Mouse (Mus musculus) forebrain, embryonic 10.5 days (tissue): ENCODE measurements around the gene Unc45a. TPM values are rescaled to one million over a fixed set of nuclear protein-coding genes. Genes with fewer than 3 reads are reported as not detected.

ENCODE experiments used
- DNase-seq: peaks from one replicate; pipeline ENCODE4 v3.0.0-alpha.2; 2017; ENCODE audit warnings: low spot score; ENCODE audit errors: extremely low spot score
- H3K27ac ChIP-seq: fragments of 300-500 bp; sonication (generic); 2 replicates; pipeline ENCODE4 v1.5.1; 2016; ENCODE audit warnings: mild to moderate bottlenecking
- H3K27me3 ChIP-seq: fragments of 300-500 bp; sonication (generic); 2 replicates; pipeline ENCODE4 v1.6.1; 2016; ENCODE audit warnings: mild to moderate bottlenecking; ENCODE audit not compliant: poor library complexity, severe bottlenecking
- H3K36me3 ChIP-seq: fragments of 300-500 bp; sonication (generic); replicated peaks from 2 replicates; pipeline ENCODE4 v1.6.1; 2016; ENCODE audit warnings: mild to moderate bottlenecking, moderate library complexity
- H3K4me1 ChIP-seq: fragments of 300-500 bp; sonication (generic); 2 replicates; pipeline ENCODE4 v1.6.1; 2016
- H3K4me3 ChIP-seq: fragments of 300-500 bp; sonication (generic); 2 replicates; pipeline ENCODE4 v1.5.1; 2016; ENCODE audit warnings: mild to moderate bottlenecking, moderate library complexity
- H3K9me3 ChIP-seq: fragments of 300-500 bp; sonication (generic); 2 replicates; pipeline ENCODE4 v1.6.1; 2016; ENCODE audit warnings: mild to moderate bottlenecking, moderate library complexity
- WGBS: fragments of 180-500 bp; shearing (Covaris S2); methylation state at CpG from one replicate; pipeline ENCODE4 v1.1.7; 2016; 5-methylcytosine and 5-hydroxymethylcytosine counted together
- polyA plus RNA-seq: library from polyadenylated mRNA; unstranded; fragments of >200 nt; fragmentation: Nextera tagmentation; extraction: Ambion mirVana; gene quantifications from 2 replicates; pipeline ENCODE4 v1.2.1, GENCODE M21; 2016

Unc45a gene
- polyA plus RNA-seq, 1 experiment from 2014 or later = 42.0 TPM

- peaks cover 91% of the 10 kb centered on the region for H3K36me3 ChIP-seq
- H3K27ac ChIP-seq = peak overlapping the region; percentile 69
- H3K9me3 ChIP-seq = no peaks in the 10 kb centered on the region
- H3K4me3 ChIP-seq = no peak overlapping the region
- DNase-seq = peak; percentile 31
- peaks cover 22% of the 10 kb centered on the region for H3K4me1 ChIP-seq
- no peaks in the 10 kb centered on the region for H3K27me3 ChIP-seq
- 19% methylated on average over 8 of the region's 8 CpGs for WGBS
Observed at GRCm38 (mm10) chr7:80357156-80357555, 16.4 kb upstream of the Unc45a start.

GRCm38 (mm10) chr7:80356351-80356750 is 15.5 kb upstream of the Unc45a start:
- H3K27me3 ChIP-seq = no peaks in the 10 kb centered on the region
- peaks cover 22% of the 10 kb centered on the region for H3K4me1 ChIP-seq
- H3K9me3 ChIP-seq = no peaks in the 10 kb centered on the region
- H3K27ac ChIP-seq = peak overlapping the region; percentile 69
- no peak for DNase-seq
- no peak overlapping the region for H3K4me3 ChIP-seq
- peaks cover 90% of the 10 kb centered on the region for H3K36me3 ChIP-seq
- 87% methylated on average over 13 of the region's 13 CpGs for WGBS

GRCm38 (mm10) chr7:80352920-80353319 is 12.1 kb upstream of the Unc45a start:
- WGBS = 91% methylated on average over 8 of the region's 8 CpGs

GRCm38 (mm10) chr7:80350808-80351207 is 10.0 kb upstream of the Unc45a start:
- no peak overlapping the region for H3K4me3 ChIP-seq
- H3K27me3 ChIP-seq = no peaks in the 10 kb centered on the region
- H3K36me3 ChIP-seq = peaks cover 56% of the 10 kb centered on the region
- 0 out of 2 replicates have a peak, but pooled peaks cover 1% of the 10 kb centered on the region for H3K9me3 ChIP-seq
- no peak overlapping the region for H3K27ac ChIP-seq
- DNase-seq = no peak
- WGBS = 74% methylated on average over 2 of the region's 2 CpGs
- H3K4me1 ChIP-seq = peaks cover 13% of the 10 kb centered on the region

More at GRCm38 (mm10) chr7:80352920-80353319, 12.1 kb upstream of the Unc45a start:
- Histone ChIP-seq H3K27me3 (no peaks in the 10 kb centered on the region), H3K36me3 (peaks cover 72% of the 10 kb centered on the region), H3K4me1 (peaks cover 22% of the 10 kb centered on the region), H3K4me3 (no peak overlapping the region), H3K9me3 (no peaks in the 10 kb centered on the region), H3K27ac (no peak overlapping the region)
- DNase-seq = no peak

DNA sequence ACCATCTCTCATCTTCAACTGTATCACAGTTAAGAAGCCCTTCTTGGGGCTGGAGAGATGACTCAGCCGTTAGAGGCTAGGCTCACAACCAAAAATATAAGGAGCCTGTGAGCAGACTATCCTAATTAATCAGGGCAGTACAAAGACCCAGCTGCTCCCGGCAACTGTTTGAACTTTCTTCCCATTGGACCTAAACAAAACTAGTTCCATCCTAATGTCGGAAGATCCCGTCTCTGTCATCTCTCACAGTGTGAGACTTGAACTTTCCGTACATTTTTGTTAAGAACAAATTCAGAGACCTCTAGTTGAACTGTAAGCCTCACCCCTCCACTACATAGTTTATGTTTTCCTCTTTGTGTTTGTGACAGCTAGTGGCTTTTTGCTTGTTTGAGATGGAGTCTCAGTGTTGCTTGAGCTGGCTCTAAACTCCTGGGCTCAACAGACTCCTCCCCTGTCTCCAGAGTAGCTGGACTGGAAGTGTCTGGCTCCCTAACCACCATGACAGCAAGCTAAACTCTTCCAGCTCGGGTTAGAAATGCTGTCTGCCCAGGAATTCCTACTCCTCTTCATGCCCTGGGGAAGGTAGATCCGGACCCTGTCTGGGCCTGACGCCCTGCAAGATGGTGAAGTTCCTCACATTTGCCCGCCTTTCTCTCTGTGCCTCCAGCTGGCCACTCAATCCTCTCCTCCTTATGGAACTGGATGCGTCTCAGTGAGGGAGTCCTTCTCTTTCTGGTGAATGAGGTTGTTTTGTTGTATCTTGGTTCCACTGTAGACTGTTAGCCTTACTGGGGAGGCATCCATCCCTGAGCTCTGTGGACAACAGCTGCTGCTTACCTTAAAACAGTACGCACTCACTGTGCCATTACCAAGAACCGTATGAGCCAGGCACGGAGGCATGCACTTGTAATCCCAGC is 7.1 kb upstream of the Unc45a start:
- WGBS = 76% methylated on average over 13 of the region's 13 CpGs
- Histone ChIP-seq H3K9me3 (peaks cover 7% of the 10 kb centered on the region; the same call in 1 of the 2 replicates), H3K36me3 (peaks cover 39% of the 10 kb centered on the region), H3K4me3 (no peak overlapping the region), H3K27ac (0 out of 2 replicates have a peak overlapping the region, but pooled peaks have one; percentile 25), H3K27me3 (no peaks in the 10 kb centered on the region), H3K4me1 (peaks cover 23% of the 10 kb centered on the region)
- no peak for DNase-seq

- 95% methylated on average over 5 of the region's 5 CpGs for WGBS
- Histone ChIP-seq H3K4me3 (no peak overlapping the region), H3K36me3 (peaks cover 29% of the 10 kb centered on the region), H3K27ac (no peak overlapping the region), H3K4me1 (peaks cover 34% of the 10 kb centered on the region), H3K9me3 (peaks cover 7% of the 10 kb centered on the region; the same call in 1 of the 2 replicates), H3K27me3 (peaks cover 6% of the 10 kb centered on the region)
- DNase-seq = no peak
Observed at GRCm38 (mm10) chr7:80346830-80347229, 6.0 kb upstream of the Unc45a start.

DNA sequence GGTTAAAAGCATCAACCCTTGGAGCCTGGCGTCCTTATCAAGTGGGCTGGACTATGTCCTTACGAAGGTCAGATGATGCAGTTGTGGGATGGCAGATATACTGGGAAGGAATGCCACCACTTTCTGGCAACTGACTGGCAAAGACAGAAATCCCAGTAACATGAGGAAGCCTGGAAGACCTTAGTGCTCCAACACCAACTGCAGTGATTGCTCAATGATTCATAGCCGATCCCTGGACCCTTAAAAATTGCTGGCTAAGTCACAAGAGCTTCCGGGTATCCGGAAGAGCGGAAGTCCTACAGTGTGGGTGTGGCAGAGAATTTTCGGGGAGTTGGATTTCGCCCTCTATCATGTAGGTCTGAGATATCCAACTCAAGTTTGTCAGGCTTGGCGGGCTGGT is 5.4 kb upstream of the Unc45a start:
- Histone ChIP-seq H3K9me3 (peaks cover 7% of the 10 kb centered on the region; the same call in 1 of the 2 replicates), H3K27me3 (peaks cover 13% of the 10 kb centered on the region), H3K4me3 (no peak overlapping the region), H3K36me3 (peaks cover 23% of the 10 kb centered on the region), H3K4me1 (peaks cover 40% of the 10 kb centered on the region), H3K27ac (no peak overlapping the region)
- DNase-seq = no peak
- WGBS = 94% methylated on average over 9 of the region's 9 CpGs

GRCm38 (mm10) chr7:80343270-80344018 is 2.6 kb upstream of the Unc45a start:
- H3K36me3 ChIP-seq = peaks cover 10% of the 10 kb centered on the region
- 26% methylated on average over 19 of the region's 19 CpGs for WGBS
- peaks cover 64% of the 10 kb centered on the region for H3K4me1 ChIP-seq
- H3K27ac ChIP-seq = peak overlapping the region; percentile 90
- DNase-seq = no peak
- peaks cover 7% of the 10 kb centered on the region; the same call in 1 of the 2 replicates for H3K9me3 ChIP-seq
- H3K27me3 ChIP-seq = peaks cover 15% of the 10 kb centered on the region
- H3K4me3 ChIP-seq = peak overlapping the region; percentile 67

- Histone ChIP-seq H3K9me3 (peaks cover 7% of the 10 kb centered on the region; the same call in 1 of the 2 replicates), H3K27me3 (peaks cover 15% of the 10 kb centered on the region), H3K36me3 (peaks cover 12% of the 10 kb centered on the region), H3K4me3 (peak within 1 kb of the TSS; percentile 67), H3K27ac (peak within 1 kb of the TSS; percentile 90), H3K4me1 (peaks cover 65% of the 10 kb centered on the region)
- 1% methylated on average over 25 of the region's 25 CpGs for WGBS
- DNase-seq = peak; percentile 92
Observed at GRCm38 (mm10) chr7:80342858-80343257, 2.1 kb upstream of the Unc45a start, which contains the start of gene Hddc3. TSS of gene Hddc3 (plus strand) at chr7:80343104.

DNA sequence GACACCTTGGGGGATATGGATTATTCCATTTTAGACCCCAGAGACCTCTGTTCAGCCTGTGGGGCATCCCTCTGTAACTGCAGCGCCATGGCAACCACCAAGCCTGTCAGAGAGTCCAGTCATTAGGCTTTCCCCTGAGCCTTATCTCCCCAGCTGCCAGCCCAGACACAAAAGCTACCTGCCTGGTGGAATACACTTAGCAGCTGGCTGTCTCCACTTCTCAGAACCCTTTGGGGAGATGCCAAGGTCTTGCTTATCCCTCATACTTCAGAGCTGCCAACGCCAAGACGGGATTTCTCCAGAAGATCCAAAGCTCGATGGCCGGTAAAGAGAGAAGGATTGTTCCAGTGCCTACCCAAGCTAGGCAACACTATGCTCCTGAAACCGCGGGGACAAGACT is 988 bp upstream of the Unc45a start:
- no peak overlapping the region for H3K27ac ChIP-seq
- WGBS = 83% methylated on average over 7 of the region's 7 CpGs
- peaks cover 23% of the 10 kb centered on the region for H3K36me3 ChIP-seq
- peaks cover 59% of the 10 kb centered on the region for H3K4me1 ChIP-seq
- H3K4me3 ChIP-seq = no peak overlapping the region
- H3K9me3 ChIP-seq = peaks cover 7% of the 10 kb centered on the region; the same call in 1 of the 2 replicates
- DNase-seq = no peak
- H3K27me3 ChIP-seq = peaks cover 15% of the 10 kb centered on the region

DNA sequence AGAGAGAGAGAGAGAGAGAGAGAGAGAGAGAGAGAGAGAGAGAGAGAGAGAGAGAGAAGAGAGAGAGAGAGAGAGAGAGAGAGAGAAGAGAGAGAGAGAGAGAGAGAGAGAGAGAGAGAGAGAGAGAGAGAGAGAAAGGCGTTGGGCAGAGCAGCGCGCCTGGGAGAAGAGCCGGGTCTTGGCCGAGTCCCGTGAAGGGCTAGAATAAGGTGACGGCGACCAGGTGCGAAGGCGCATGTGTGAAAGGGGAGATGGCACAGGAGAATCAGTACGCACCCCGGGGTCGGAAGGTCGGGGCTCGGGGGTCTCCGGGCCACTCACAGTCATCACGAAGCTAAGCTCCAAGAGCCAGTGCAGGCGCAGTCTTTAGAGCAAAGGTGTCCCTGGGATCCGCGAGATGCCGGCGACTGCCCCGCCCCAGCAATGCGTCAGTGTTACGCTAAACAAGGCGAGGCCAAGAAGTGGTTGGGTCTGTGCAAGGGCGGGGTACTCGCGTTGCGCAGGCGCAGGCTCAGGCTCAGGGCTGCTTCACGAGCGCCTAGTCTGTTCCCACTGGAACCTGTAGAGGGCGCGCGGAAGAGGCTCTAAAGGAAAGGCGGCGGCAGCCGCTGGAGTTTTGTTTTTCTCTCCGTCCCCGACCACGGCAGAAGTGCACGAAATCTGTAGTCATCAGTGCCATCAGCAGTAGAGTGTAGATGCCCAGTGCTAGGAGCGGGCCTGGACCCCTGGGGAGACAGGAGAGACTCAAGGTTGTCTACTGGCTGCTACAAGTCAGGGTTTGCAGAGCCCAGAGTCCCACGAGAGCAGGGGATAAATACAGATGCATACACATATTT is 794 bp downstream of the Unc45a start:
- Histone ChIP-seq H3K4me3 (peak overlapping the region; percentile 75), H3K27me3 (peaks cover 15% of the 10 kb centered on the region), H3K36me3 (peaks cover 31% of the 10 kb centered on the region), H3K4me1 (peaks cover 59% of the 10 kb centered on the region), H3K9me3 (no peaks in the 10 kb centered on the region), H3K27ac (peak overlapping the region; percentile 86)
- DNase-seq = peak; percentile 97
- under 1% methylated on average over 45 of the region's 45 CpGs for WGBS

DNA sequence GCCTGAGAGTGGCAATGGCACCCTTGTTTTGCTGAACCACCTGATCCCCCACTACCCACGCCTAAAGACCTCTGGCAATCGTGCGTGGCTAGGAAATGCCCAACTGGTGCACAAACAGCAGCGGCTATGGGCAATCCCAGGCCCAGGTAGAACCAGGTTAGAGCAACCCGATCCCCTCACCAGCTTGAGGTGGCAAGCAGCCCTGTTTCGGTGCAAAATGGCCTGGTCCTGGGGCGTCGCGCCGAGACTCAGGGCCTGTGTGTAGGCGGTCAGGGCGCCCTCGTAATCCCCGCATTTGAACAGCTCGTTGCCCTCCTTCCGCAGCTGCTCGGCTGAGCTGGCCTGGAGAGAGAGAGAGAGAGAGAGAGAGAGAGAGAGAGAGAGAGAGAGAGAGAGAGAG is 1.4 kb downstream of the Unc45a start:
- H3K27ac ChIP-seq = peak overlapping the region; percentile 86
- DNase-seq = no peak

More for the DNA sequence above, 1.4 kb downstream of the Unc45a start:
- Histone ChIP-seq H3K4me3 (peak overlapping the region; percentile 75), H3K36me3 (peaks cover 38% of the 10 kb centered on the region), H3K9me3 (no peaks in the 10 kb centered on the region), H3K4me1 (peaks cover 59% of the 10 kb centered on the region), H3K27me3 (peaks cover 15% of the 10 kb centered on the region)
- WGBS = 10% methylated on average over 17 of the region's 17 CpGs
